Mouse (Mus musculus): Measurements from ENCODE around the gene Ctse. TPM values are rescaled to one million over a fixed set of nuclear protein-coding genes. Genes with fewer than 3 reads are reported as not detected.

Gene Ctse
- polyA plus RNA-seq, 1 experiment = 0.10 TPM

DNA sequence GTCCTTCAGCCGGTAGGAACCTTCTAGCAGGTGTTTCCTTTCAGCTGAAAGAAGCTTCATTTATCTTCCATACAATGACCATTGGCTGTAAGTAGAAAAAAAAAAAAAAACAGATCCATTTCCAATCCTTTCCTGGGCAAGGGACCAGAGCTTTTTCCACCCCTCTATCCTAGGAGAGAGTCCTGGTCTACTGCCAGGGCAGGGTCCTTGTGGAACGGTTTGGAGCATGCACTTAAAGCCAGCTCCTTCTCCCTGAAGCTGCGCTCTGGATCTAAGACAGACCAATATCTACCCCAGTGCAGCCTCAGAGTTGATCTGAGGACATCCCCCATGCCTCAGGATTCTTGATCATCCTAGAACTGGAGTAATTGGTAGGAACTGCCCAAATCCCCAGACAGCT lies 83.9 kb downstream of the Ctse start:
- no peaks in the 10 kb centered on the region for H3K27me3 ChIP-seq (ENCODE audit: control insufficient read depth, insufficient read depth, low read length)
- no peaks in the 10 kb centered on the region; the same call in 1 of the 2 replicates for H3K4me1 ChIP-seq (ENCODE audit: control insufficient read depth, insufficient read depth, low read length)
- no peak overlapping the region for H3K27ac ChIP-seq (ENCODE audit: insufficient read depth, low read length)
- TF ChIP-seq CTCF (IDR thresholded peaks at IDR 0.05; ENCODE audit: borderline replicate concordance, insufficient read depth, low read depth, low read length) = no peak
- no peak for TF ChIP-seq POLR2A (IDR thresholded peaks at IDR 0.05; ENCODE audit: borderline replicate concordance, insufficient read depth, low read length)
- WGBS = 62% methylated on average over 3 of the region's 3 CpGs
- no peak overlapping the region for H3K4me3 ChIP-seq (replicated peaks; ENCODE audit: insufficient read depth, low read depth, low read length)
- no peak for DNase-seq

- 79% methylated on average over 4 of the region's 4 CpGs for WGBS
- Histone ChIP-seq H3K4me1 (ENCODE audit: control insufficient read depth, insufficient read depth, low read length) (no peaks in the 10 kb centered on the region; the same call in 1 of the 2 replicates), H3K27me3 (ENCODE audit: control insufficient read depth, insufficient read depth, low read length) (no peaks in the 10 kb centered on the region), H3K4me3 (replicated peaks; ENCODE audit: insufficient read depth, low read depth, low read length) (no peak overlapping the region), H3K27ac (ENCODE audit: insufficient read depth, low read length) (no peak overlapping the region)
- TF ChIP-seq POLR2A (IDR thresholded peaks at IDR 0.05; ENCODE audit: borderline replicate concordance, insufficient read depth, low read length) (no peak), CTCF (IDR thresholded peaks at IDR 0.05; ENCODE audit: borderline replicate concordance, insufficient read depth, low read depth, low read length) (no peak)
- DNase-seq = no peak
These were observed 85.4 kb downstream of the Ctse start for GRCm38 (mm10) chr1:131723549-131723948.

Other genes with a start within 250 kb of the Ctse start
- gene Srgap2, start 111.0 kb upstream of the Ctse start, polyA plus RNA-seq (2012; rRNA removed) = 83.1 and 94.6 TPM in 2 replicates
- 1.9 TPM in 2 replicates for gene Fam72a, start 110.4 kb upstream of the Ctse start, polyA plus RNA-seq (2012; rRNA removed)
- gene Avpr1b, start 39.1 kb upstream of the Ctse start, polyA plus RNA-seq (2012; rRNA removed) = not detected in 2 replicates
- 4.5 and 4.8 TPM in 2 replicates for gene Rab7b, start 50.4 kb downstream of the Ctse start, polyA plus RNA-seq (2012; rRNA removed)
- gene Slc26a9, start 105.7 kb downstream of the Ctse start, polyA plus RNA-seq (2012; rRNA removed) = 0.05 TPM in 2 replicates
- gene Pm20d1, start 159.1 kb downstream of the Ctse start, polyA plus RNA-seq (2012; rRNA removed) = 2.1 and 2.7 TPM in 2 replicates
- 55.3 and 55.5 TPM in 2 replicates for gene Slc41a1, start 189.2 kb downstream of the Ctse start, polyA plus RNA-seq (2012; rRNA removed)
- 11.9 and 13.3 TPM in 2 replicates for gene Rab29, start 228.9 kb downstream of the Ctse start, polyA plus RNA-seq (2012; rRNA removed)